ENCODE assay signal across 8 mouse cellular contexts in the genomic region with DNA sequence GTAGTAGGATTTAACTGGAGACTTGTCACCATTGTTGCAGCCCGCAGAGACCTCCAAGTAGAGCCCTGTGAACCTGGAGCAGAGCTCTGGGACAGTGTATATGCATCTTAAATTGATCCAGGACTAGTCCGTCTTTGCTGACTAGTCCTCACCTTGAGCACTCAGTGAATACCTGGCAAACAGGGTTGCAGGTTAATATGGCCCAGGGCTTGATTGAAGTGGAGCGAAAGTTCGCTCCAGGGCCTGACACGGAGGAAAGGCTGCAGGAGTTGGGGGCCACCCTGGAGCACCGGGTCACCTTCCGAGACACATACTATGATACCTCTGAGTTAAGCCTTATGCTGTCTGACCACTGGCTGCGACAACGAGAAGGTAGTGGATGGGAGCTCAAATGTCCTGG. TPM values are rescaled to one million over a fixed set of nuclear protein-coding genes. Genes with fewer than 3 reads are reported as not detected.
DNase-seq lines count a peak whose midpoint lies in the region; ATAC-seq and TF ChIP-seq lines count a peak whose summit lies in the region.

No protein-coding gene starts in this region.

- no peak for TF ChIP-seq POLR2A in testis, adult 2 months (IDR thresholded peaks at IDR 0.05; ENCODE audit: control insufficient read depth, low read depth, low read length)

- H3K36me3 ChIP-seq in testis, adult 2 months (ENCODE audit: control insufficient read depth, insufficient read depth, low read length) = no peaks in the 10 kb centered on the region
- peaks cover 28% of the 10 kb centered on the region for H3K36me3 ChIP-seq in liver, embryonic 12.5 days

- H3K27ac ChIP-seq in testis, adult 2 months (ENCODE audit: control insufficient read depth, insufficient read depth, low read depth, low read length) = no peak overlapping the region
- H3K27ac ChIP-seq in liver, embryonic 12.5 days = peak overlapping the region; percentile 75

- no peaks in the 10 kb centered on the region for H3K9me3 ChIP-seq in liver, embryonic 12.5 days (replicated peaks)

- 51% methylated on average over 9 of the region's 9 CpGs for WGBS in liver, embryonic 12.5 days (ENCODE audit: insufficient replicate concordance)

- TF ChIP-seq CTCF in testis, adult 2 months (IDR thresholded peaks at IDR 0.05; ENCODE audit: control insufficient read depth, insufficient read depth, insufficient replicate concordance, low read depth, low read length) = no peak

- peak; percentile 29 to 51 for DNase-seq in cerebellum, postnatal 25 days
- DNase-seq in cerebellum, postnatal 4 days (ENCODE audit: low spot score in 2 of 2) = no peak
- DNase-seq in testis, postnatal 10 days (ENCODE audit: low spot score) = no peak
- no peak for DNase-seq in left cerebral cortex, postnatal 36 days (ENCODE audit: low spot score in 2 of 2)
- no peak for DNase-seq in left cerebral cortex, postnatal 4 days

- peak overlapping the region; percentile 68 for H3K4me2 ChIP-seq in liver, embryonic 12.5 days

- intact Hi-C loops in left cerebral cortex, postnatal 36 days (cut with DNase I) = no loop called here
- intact Hi-C loops in left cerebral cortex, postnatal 4 days (cut with DNase I) = loop anchor here (5.0 kb wide), 1 partner anchor 188 kb away; no protein-coding TSS in a partner anchor

- peak overlapping the region; percentile 74 for H3K9ac ChIP-seq in liver, embryonic 12.5 days

- no peaks in the 10 kb centered on the region for H3K27me3 ChIP-seq in testis, adult 2 months (ENCODE audit: control insufficient read depth, insufficient read depth, low read length)
- peaks cover 10% of the 10 kb centered on the region; the same call in 1 of the 2 replicates for H3K27me3 ChIP-seq in liver, embryonic 12.5 days (replicated peaks)

- no peak; the same call in 1 of the 2 replicates for ATAC-seq in liver, embryonic 12.5 days
- ATAC-seq in megakaryocyte-erythroid progenitor cell, adult 5-6 weeks (replicated peaks; ENCODE audit: low FRiP score, low TSS enrichment, poor library complexity, severe bottlenecking) = no peak

- peaks cover 7% of the 10 kb centered on the region for H3K4me1 ChIP-seq in testis, adult 2 months (ENCODE audit: control insufficient read depth, insufficient read depth, low read length)
- H3K4me1 ChIP-seq in liver, embryonic 12.5 days = peaks cover 52% of the 10 kb centered on the region

- peak overlapping the region; percentile 95 for H3K4me3 ChIP-seq in testis, adult 2 months (ENCODE audit: control insufficient read depth, low read depth, low read length)
- peak overlapping the region; percentile 75 for H3K4me3 ChIP-seq in liver, embryonic 12.5 days

RNA-seq across cellular contexts. Expression of gene Thtpa, which starts 0.7 kb away (rescaled TPM):
- polyA plus RNA-seq in testis, adult 2 months (2012; rRNA removed) = 4.6 and 4.9 TPM in 2 replicates
- polyA plus RNA-seq in liver, embryonic 12.5 days (2016; fragmentation: Nextera tagmentation; extraction: Ambion mirVana) = 6.9 TPM in 2 replicates
- 9.2 and 10.4 TPM in 2 replicates for total RNA-seq in megakaryocyte-erythroid progenitor cell, adult 5-6 weeks (2014; fragmentation: Nextera tagmentation)
- 5.1 and 6.4 TPM in 2 replicates for total RNA-seq in megakaryocyte-erythroid progenitor cell, adult 5-6 weeks (2017)
- total RNA-seq in left cerebral cortex, postnatal 36 days (2021) = 10 to 100 TPM; 24.3 to 29.5 TPM
- 10 to 100 TPM; 34.7 to 35.7 TPM for total RNA-seq in left cerebral cortex, postnatal 4 days (2021)

RNA-seq across cellular contexts. Expression of gene Zfhx2, which starts 3.1 kb away (rescaled TPM):
- 3.8 and 4.4 TPM in 2 replicates for polyA plus RNA-seq in testis, adult 2 months (2012; rRNA removed)
- polyA plus RNA-seq in liver, embryonic 12.5 days (2016; fragmentation: Nextera tagmentation; extraction: Ambion mirVana) = 2.4 and 2.5 TPM in 2 replicates
- total RNA-seq in megakaryocyte-erythroid progenitor cell, adult 5-6 weeks (2014; fragmentation: Nextera tagmentation) = 5.6 and 7.8 TPM in 2 replicates
- total RNA-seq in megakaryocyte-erythroid progenitor cell, adult 5-6 weeks (2017) = 0.19 and 1.4 TPM in 2 replicates
- total RNA-seq in left cerebral cortex, postnatal 36 days (2021) = 10 to 100 TPM; 31.0 to 52.3 TPM
- 10 to 100 TPM; 28.2 to 29.4 TPM for total RNA-seq in left cerebral cortex, postnatal 4 days (2021)

RNA-seq across cellular contexts. Expression of gene Ap1g2, which starts 11.1 kb away (rescaled TPM):
- polyA plus RNA-seq in testis, adult 2 months (2012; rRNA removed) = 3.0 and 4.0 TPM in 2 replicates
- 34.0 and 34.5 TPM in 2 replicates for polyA plus RNA-seq in liver, embryonic 12.5 days (2016; fragmentation: Nextera tagmentation; extraction: Ambion mirVana)
- 66.7 and 109 TPM in 2 replicates for total RNA-seq in megakaryocyte-erythroid progenitor cell, adult 5-6 weeks (2014; fragmentation: Nextera tagmentation)
- 13.3 and 27.0 TPM in 2 replicates for total RNA-seq in megakaryocyte-erythroid progenitor cell, adult 5-6 weeks (2017)
- 10 to 100 TPM in 1 of 2 experiments, 1 to 10 TPM in 1; 6.3 to 20.1 TPM for total RNA-seq in left cerebral cortex, postnatal 36 days (2021)
- total RNA-seq in left cerebral cortex, postnatal 4 days (2021) = 10 to 100 TPM; 25.8 to 31.4 TPM

RNA-seq across cellular contexts. Expression of gene Jph4, which starts 21.5 kb away (rescaled TPM):
- polyA plus RNA-seq in testis, adult 2 months (2012; rRNA removed) = 6.6 and 7.4 TPM in 2 replicates
- polyA plus RNA-seq in liver, embryonic 12.5 days (2016; fragmentation: Nextera tagmentation; extraction: Ambion mirVana) = 0.15 and 0.18 TPM in 2 replicates
- total RNA-seq in megakaryocyte-erythroid progenitor cell, adult 5-6 weeks (2014; fragmentation: Nextera tagmentation) = not detected in 2 replicates
- total RNA-seq in megakaryocyte-erythroid progenitor cell, adult 5-6 weeks (2017) = 0.05 TPM in 1 of 2 replicates, not detected in the other
- 100 to 1,000 TPM; 312 to 354 TPM for total RNA-seq in left cerebral cortex, postnatal 36 days (2021)
- 100 to 1,000 TPM; 366 to 399 TPM for total RNA-seq in left cerebral cortex, postnatal 4 days (2021)

Comparison
In these comparisons a context has a peak if more than half of its experiments do, and no peak if none do; other contexts are left out.
1. DNase-seq: peak in cerebellum, postnatal 25 days (2 of 2); none in cerebellum, postnatal 4 days (0 of 2), testis, postnatal 10 days (single experiment), left cerebral cortex, postnatal 36 days (0 of 2) and left cerebral cortex, postnatal 4 days (single experiment).